Mouse (Mus musculus) right cerebral cortex, postnatal 36 days (tissue): Measurements from ENCODE around the gene Gm17018.
A peak's percentile ranks its signal among the peaks of the same experiment; 100 is the strongest.

Source experiments
- DNase-seq, 2 experiments: peaks; one replicate each; pipeline ENCODE4 v3.0.0; 2022; ENCODE audit warnings: low spot score in 2 of 2, mixed read lengths in 1 of 2

Gene Gm17018

DNA sequence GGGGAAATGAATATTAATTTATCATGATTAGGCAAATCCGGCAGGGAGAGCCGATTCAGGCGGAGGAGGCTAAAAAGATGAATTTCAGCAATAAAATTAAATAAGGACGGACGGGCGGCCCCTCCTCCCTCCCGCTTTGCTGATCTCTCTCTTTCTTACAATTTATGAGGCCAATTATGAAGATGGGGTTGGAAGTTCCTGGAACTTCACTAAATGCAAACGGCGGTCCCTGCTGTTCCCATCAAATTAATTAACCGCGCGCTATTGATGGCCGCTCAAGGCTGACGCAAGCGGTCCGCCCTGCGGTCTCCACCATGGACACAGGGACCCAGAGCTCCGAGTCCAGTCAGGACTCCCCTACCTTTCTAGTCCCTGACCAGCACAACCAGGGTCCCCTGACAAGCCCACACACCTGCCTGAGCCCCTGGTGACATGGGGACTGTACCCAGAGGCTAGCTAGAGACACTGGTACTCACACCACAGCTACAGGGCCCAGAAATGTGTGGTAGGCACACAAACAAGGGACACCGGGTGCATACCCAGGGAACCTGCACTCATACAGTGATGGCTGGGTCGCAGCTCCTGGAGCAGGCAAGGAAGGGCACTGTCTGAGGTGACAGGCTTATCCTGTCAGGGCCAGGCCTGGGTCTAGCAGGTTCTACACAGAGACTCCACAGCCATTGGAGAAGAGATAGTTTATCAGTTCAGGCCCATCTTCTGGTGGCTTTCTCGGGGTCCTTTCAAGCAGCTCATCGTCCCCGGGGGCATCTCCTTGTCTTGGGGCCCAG, 11.1 kb upstream of the Gm17018 start:
- no peak for DNase-seq

DNA sequence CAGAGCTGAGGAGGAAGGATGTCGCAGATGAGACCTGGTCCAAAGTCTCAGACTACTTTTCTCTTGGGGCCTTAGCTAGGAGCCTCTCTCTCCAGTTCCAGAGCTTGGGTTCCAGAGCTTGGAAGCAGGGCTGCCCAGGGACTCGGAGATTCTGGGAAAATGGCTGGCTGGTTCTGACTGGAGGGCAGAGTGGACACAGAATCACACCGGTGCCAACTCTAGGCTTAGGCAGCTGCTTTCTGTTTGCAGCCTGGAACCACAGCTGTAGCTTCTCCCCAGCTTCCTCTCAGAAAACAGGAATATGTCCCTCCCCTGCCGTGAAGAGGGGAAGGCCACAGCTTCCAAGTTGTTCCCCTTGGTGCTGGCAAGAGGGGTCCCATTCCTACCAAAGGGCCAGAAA, 10.5 kb upstream of the Gm17018 start:
- no peak for DNase-seq

DNA sequence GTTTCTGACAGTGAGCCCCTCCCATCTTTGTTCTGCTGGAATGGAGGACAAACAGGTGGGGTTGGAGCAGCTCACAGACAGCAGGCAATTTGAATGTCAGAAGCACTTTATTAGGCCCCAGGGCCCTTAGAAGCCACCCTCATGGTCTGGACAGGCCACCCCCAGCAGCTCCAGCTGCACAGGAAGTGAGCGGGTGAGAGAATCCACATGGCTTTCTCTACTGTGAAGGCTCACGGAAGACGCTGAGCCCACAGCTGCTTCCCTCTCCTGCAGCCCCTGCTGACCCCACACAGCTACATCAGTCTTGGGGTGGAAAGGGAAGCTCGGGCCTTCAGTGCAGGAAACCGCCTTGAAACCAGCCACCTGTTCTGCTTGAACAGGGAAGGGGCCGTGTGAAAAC, 8.2 kb upstream of the Gm17018 start:
- DNase-seq, result no peak

DNA sequence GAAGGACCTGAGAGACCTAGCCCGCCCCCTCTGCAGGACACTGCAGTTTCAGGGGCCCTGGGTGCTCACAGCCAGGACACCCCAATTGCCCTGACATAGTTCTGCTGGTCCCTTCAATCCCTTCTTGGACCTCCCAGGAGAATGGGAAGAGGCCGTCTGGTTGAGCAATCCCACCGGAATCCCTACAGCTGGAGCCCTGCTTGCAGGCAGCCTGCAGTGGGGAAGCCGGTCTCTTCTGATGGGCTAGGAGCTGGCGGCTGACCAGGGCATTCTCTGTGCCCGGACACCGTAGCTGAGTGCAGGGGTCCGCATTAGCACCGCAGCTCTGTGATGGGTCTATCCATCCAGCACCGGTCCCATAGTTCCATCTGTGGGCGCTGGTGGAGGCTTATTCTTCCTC, 6.3 kb upstream of the Gm17018 start:
- DNase-seq, result no peak

DNA sequence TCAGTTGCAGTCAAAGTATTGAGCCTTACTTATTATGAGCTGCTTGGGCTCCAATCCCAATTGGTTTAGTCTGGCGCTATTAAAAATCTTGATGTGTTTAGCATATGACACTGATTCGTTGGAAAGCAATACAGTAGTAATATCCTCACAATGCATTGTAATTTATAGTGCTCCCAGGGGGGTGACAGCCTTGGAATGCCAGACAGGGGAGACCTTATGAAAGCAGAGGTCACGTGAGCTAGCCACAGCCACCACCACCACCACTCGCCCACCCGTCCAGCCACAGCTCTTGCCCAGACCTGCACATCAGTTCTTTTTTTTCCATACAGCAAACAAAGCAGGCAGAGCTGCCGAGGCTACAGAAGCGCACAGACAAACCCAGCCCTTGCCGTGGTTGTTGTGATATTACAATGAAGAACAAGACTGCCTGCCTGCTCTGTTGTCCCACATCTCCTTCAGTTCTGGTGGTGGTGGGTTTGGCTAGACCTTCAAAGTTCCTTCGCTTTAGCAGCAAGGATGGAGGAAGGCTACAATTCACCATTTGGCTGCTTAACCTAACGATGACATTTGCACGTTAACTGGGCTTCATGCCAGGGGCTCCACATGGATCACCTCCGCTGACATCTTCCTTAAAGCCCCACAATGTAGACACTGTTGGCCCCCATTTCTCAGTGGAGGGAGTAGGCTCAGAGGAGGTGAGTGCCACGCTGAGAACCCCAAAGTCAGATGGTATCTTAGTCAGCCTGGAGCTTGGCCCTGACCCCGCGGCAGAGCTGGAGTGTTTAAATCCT, 5.7 kb downstream of the Gm17018 start:
- no peak for DNase-seq

DNA sequence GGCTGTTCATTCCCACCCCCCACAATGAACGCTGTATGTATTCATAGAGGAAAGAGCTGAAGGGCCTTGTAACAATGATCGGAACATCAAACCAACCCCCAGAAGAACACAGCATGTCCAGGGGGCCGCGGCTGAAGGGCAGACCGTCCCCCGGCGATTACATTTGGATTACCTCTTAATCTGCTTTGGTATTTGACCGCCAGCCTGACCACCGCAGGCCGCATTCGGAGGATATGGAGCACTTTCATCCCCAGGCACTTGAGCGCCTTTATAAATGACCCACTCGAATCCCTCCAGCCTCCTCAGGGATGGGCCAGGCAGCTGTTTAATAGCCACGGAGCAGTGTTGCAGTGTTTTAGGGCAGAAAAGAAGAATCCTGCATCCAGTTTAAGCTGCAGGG, 7.0 kb downstream of the Gm17018 start:
- DNase-seq, result no peak

DNA sequence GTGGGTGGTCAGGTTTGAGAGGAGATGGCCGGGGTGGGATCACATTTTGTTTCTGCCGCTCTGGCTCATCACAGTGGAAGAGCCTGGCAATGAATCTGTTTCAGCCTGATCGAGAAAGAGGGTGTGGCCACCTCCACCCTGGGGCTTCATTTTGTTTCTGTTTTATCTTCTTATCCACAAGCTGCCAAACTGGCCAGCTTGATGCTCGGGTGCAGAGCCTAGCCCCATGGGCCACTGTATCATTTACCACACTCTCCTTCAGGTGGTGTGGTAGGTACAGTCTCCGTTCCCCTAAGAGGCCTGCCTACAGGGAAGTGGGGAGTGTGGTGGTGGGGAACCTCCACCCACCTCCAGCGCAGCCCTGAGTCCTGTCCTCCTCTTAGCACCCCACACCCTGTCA, 12.6 kb downstream of the Gm17018 start:
- DNase-seq, result no peak

DNA sequence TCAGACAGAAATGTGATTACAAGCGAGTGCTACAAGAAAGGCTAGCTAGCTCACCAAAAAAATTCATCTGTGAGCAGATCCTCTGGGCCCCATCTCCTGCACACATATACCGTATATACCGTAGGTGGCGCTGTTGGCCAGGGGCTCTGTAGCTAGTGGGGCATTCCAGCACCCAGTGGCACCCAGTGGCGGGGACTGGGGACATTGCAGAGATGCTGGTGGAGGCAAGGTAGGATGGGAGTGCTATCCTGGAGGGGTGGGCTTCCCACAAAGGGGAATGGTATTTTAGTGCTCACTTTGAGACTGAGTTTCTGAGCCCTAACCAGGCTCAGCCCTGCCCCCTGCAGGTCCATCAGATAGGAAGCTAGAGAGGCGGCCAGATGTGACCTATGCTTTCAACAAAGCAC, 13.4 kb downstream of the Gm17018 start:
- DNase-seq, result peak; percentile 33 to 50

DNA sequence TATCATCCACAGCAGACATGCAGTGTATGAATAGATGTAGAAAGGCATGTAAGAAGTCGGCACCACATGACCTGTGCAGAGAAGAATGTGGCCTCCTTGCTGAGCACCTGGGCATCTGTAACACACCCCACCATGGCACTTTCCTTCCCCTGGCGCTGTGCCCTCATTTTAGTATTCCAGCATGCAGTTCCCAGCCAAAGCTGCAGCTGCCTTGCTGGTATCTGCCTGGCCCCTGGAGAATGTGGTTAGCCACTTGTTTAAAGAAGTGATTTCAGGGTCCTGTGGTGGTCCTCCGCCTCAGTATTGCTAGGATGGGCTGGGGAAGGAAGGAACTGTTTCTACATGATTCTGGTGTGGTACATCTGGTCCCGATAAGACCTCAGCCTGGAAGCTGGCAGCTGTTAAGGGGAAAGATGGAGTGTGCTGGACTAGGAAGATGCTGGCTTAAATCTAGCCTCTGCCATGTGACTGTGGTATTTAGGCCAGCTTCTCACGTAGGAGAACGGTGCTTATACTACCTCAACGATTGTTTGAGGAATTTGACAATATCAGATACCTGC, 14.0 kb downstream of the Gm17018 start:
- DNase-seq, result no peak

DNA sequence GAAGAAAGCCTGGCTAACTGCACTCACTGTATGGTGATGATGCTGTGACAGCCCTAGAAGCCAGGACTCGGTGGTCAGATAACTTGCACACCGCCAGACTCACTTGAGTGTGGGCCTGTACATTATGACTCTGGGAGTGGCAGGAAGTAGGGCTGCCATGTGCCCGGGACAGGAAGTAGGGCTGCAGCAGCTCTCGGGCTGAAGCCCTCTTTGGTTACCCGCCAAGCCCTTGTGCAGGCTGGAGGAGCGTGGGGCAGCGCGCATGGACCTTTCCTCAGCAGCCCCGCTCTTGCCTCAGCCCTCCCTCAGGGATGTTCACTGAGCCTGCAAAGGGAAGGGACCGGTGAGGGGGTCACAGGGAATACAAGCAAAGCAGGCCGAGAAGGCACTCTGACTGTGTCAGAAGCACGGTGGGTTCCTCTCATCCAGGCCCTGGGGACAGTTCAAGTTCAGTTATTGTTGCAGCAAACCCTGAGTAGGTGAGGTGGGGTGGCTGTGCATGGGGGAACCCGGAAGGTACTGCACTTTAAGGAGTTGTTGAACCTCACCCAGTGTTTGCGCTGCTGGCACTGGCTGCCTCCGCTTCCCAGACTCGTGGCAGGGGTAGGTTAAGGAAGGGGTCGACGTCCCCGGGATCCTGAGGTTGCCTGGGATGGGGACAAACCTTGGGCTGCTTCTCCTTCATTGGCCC, 14.7 kb downstream of the Gm17018 start:
- no peak for DNase-seq

DNA sequence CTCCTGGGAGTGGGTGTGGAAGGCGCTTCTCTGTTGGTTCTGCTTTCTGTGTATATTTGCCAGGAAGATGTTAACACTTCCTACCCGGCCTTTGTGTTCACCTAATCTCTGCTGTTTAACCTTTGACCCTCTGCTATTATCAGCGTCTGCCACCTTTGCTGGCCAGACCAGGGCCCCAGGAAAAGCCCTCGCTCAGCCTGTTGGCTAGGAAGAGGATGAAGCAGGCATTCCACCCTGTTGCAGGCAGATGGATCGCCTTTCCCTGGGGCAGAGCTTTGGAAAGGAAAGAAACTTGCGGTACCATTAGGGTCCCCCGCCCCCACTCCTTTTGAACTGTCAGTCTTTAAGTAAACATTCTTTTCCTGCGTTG, 15.2 kb downstream of the Gm17018 start:
- DNase-seq, result no peak

DNA sequence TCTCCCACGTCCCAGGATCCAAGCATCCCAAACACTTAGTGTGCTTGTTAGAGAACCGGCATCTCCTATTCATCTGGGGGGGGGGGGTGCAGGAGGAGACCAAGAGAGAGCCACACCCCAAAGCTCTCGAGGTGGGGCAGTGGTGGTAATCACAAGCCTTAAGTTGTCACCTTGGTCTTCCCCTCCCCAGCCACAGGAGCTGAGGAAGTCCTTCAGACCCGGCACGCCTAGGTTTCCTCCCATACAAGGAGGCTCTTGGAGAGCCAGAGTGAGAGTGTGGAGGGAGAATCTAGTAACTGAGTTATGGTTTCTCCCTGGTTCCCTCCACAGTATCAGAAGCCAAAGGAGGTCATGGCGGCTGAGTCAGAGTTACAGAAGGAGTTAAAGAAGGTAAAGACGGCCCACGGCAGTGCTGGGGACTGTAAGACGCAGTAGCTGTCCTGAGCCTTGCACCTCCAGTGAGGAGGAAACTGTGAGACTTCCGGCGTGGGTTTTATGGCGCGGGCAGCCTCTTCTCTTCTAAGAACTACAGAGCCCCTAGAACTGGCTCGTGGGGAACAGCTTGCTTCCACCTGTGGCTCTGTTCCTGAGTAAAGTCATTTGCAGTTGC, 16.8 kb downstream of the Gm17018 start:
- no peak for DNase-seq

DNA sequence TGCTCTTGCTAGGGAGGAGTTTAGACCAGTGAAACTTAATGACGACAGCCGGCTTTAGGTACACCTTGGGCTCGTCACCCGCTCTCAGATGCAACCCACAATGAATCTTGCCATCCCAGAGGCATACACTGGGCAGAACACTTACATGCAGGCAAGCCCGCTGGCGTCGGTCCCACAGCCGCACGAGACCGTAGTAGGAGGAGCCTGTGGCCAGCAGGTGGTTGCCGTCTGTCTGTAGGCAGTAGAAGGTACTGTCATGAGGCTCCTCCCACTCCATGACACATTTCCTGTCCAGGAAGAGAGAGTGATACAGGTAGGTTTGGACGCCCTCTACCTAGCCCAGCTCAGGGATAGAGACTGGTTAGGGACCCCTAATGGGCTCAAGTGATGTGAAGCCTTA, 18.6 kb downstream of the Gm17018 start:
- DNase-seq, result no peak

DNA sequence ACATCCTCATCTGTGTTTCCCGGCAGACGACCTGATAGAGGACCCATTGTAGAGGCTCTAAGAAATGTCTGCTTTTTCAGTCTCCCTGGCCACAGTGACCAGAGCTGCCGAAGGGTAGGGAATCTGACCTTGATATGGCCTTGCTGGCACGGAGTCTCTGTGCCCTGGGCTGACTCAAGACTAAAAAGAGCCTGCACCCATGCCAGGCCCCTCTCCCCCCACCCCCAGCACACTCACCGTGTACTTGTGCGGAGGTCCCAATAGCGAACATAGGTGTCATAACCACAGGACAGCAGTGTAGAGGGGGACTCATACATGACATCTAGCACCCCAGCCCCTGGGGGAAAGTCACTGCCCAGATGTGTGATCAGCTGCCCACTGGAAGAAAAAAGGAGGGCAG, 19.0 kb downstream of the Gm17018 start:
- DNase-seq, result no peak

DNA sequence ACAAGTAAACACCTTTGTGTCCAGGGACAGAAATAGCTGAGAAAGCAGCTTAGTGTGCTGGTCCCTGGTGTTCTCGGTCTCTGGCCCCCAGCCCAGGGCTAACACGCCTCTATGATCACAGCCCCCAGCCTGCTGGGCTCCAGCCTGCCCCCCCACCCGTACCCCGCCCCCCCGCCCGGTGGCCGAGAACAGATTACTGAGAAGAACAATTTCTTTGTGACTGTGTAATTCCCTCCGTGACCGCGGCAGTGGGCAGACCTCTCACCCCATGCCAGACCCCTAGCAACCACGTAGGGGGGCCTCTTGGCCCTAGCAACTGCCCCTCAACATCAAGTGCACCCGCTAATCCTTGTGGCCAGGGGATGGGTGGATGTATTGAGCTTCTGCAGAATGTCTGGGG, 19.8 kb downstream of the Gm17018 start:
- DNase-seq, result no peak

DNA sequence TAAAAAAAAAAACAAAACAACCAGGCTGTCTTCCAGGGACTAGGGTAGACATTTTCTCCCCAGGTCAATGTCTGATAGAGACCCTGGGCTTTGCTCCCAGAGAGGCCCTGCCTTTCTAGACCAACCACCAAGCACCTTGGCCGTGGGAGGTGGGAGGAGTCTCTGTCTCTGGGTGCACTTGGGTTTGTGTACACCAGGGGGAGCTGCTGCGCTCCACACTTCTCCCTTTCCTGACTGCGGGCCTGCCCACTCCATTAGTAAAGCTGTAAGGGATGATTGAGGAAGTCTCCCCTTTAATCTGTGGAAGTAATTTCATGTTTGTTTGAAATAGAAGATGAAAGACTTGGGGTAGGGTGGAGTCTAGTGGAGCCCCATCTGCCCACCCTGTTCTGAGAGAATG, 20.8 kb downstream of the Gm17018 start:
- DNase-seq, result no peak

DNA sequence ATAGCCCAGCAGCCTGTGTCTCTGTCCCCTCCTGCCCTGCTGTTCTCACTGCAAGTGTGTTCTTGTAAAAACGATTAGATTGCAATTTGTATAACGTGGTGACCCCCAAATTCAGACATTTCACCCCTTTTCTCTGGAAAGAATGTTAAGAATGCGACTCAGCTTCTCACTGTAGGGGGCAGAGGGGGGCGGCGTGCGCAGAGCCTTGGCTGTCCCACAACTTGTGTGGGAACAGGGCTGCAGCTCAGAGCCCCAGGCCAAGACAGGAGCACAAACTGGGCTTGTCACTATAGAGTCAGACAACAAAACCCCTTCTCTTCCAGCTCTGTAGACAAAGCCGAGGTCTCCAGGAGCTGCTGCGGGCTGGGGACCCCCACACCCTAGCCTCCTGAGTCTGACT, 21.7 kb downstream of the Gm17018 start:
- no peak for DNase-seq

DNA sequence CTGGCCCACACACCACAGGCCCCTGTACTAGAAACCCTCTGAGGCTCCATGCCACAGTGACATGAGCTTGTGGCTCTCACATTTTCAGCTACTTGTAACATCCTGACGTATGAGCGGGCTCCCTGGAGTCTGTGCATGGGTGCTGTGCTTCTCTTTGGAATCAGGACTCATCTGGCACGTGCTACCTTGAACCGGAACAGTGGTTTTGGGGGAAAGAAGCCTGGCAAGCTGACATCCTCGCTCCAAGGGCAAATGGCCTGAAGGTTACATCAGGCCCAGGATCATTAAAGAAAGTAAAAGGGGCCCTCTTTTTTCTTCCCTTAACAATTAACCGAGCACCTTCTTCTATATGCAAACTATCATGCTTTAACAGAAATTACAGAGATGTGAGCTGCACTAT, 22.7 kb downstream of the Gm17018 start:
- no peak for DNase-seq

DNA sequence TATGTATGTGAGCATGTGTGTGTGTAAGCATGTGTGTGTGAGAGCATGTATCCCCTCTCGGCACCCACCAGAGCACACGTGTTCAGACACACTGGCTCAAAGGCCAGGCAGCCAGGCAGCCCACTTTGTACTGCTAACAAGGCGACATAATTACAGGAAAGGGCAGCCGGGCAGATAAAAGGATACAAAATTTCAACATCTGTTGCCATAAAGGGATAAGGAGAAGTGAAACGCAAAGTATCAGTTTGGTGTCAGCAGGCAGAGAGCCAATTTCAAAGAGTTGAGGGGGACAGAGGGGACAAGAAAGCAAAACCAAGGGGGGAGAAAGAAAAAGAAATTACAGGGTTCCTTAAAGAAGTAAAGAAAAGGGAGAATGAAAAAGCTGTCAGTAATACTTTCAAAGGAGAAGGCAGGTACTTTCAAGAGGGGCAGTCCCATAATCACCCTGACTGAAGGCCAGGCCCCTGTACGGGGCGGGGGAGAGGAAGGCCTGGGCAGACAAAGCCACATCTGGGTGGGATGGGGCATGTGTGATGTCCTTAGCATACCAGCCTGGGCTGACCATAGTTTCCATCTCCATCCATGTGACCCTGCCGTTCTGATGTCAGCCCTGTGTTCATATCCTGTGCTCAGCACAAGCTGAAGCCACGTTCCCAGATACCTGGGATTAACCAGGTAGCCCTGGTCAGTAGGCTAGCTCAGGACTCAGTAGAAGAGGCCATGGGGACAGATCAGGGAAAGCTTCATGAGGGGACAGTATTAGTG, 24.6 kb downstream of the Gm17018 start:
- no peak for DNase-seq

DNA sequence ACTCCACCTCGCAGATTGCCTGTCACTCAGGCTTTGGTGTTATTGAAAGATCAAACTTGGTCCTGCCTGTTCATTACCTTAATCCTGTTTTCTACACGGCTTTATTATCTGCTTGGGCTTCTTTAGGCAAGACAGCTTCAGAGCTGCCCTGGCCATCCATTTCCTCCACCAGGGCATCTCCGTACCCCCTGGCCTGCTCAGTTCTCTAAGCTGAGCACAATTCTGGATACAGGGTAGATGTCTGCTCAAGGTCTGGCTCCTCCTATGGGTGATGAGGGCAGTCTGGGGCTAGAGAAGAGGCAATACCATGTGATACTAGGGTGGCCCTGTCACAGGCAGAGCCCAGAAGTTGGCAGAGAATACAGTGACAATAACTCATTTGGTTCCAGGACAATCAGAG, 26.4 kb downstream of the Gm17018 start:
- no peak for DNase-seq
